Mouse (Mus musculus) cortical plate, adult 2 months (tissue): ENCODE data around the gene Mmp14.

ENCODE experiments used
- CTCF ChIP-seq: fragments of 200-500 bp; IDR thresholded peaks from 2 replicates; pipeline ENCODE4 v1.5.1; 2011; ENCODE audit warnings: mild to moderate bottlenecking, control low read depth, low read length; ENCODE audit not compliant: insufficient read depth; ENCODE audit errors: extremely low read depth
- POLR2A ChIP-seq: fragments of 200-500 bp; IDR thresholded peaks from 2 replicates; pipeline ENCODE4 v1.6.1; 2011; ENCODE audit warnings: mild to moderate bottlenecking, low read length, control low read depth; ENCODE audit not compliant: insufficient read depth; ENCODE audit errors: extremely low read depth

GRCm38 (mm10) chr14:54488350-54488749 lies 56.9 kb downstream of the Mmp14 start:
- TF ChIP-seq POLR2A: no peak
- no peak for TF ChIP-seq CTCF
